Mouse (Mus musculus) stomach, postnatal 0 days (tissue): ENCODE measurements around the gene Cox10. TPM values are rescaled to one million over a fixed set of nuclear protein-coding genes. Genes with fewer than 3 reads are reported as not detected.
A peak's percentile ranks its signal among the peaks of the same experiment; 100 is the strongest.

Experiments used
- ATAC-seq: fragments of 200-750 bp; cut with Nextera tagmentation; 2 replicates; pipeline ENCODE4 v1.8.0; 2017; ENCODE audit not compliant: low FRiP score, low TSS enrichment
- DNase-seq: peaks from one replicate; pipeline ENCODE4 v3.0.0-alpha.2; 2016; ENCODE audit warnings: low spot score
- H3K27ac ChIP-seq: fragments of 300-500 bp; sonication (generic); replicated peaks from 2 replicates; pipeline ENCODE4 v1.5.1; 2014; ENCODE audit warnings: mild to moderate bottlenecking, control low read depth
- H3K27me3 ChIP-seq: fragments of 300-500 bp; sonication (generic); 2 replicates; pipeline ENCODE4 v1.6.1; 2014; ENCODE audit warnings: low read length; ENCODE audit not compliant: control insufficient read depth, insufficient read depth
- H3K36me3 ChIP-seq: fragments of 300-500 bp; sonication (generic); 2 replicates; pipeline ENCODE4 v1.6.1; 2014; ENCODE audit warnings: low read length, mixed read lengths; ENCODE audit not compliant: control insufficient read depth, insufficient read depth
- H3K4me1 ChIP-seq: fragments of 300-500 bp; sonication (generic); replicated peaks from 2 replicates; pipeline ENCODE4 v1.6.1; 2014; ENCODE audit warnings: antibody characterized with exemption; ENCODE audit not compliant: control insufficient read depth, insufficient read depth
- H3K4me2 ChIP-seq: fragments of 300-500 bp; sonication (generic); replicated peaks from 2 replicates; pipeline ENCODE4 v1.6.1; 2014; ENCODE audit warnings: low read depth, mild to moderate bottlenecking, control low read depth, moderate library complexity
- H3K4me3 ChIP-seq: fragments of 300-500 bp; sonication (generic); 2 replicates; pipeline ENCODE4 v1.5.1; 2014; ENCODE audit warnings: low read depth, low read length, control low read depth
- H3K9ac ChIP-seq: fragments of 300-500 bp; sonication (generic); 2 replicates; pipeline ENCODE4 v1.6.1; 2014; ENCODE audit warnings: mild to moderate bottlenecking, low read length, control low read depth, mixed read lengths
- H3K9me3 ChIP-seq: fragments of 300-500 bp; sonication (generic); 2 replicates; pipeline ENCODE4 v1.6.1; 2016; ENCODE audit warnings: low read length; ENCODE audit not compliant: control insufficient read depth
- CTCF ChIP-seq: IDR thresholded peaks from 2 replicates; pipeline ENCODE4 v1.5.1; 2016; ENCODE audit warnings: antibody characterized with exemption, low read depth, mild to moderate bottlenecking, moderate library complexity
- EP300 ChIP-seq: optimal IDR thresholded peaks from 2 replicates; pipeline ENCODE3; 2016; ENCODE audit warnings: antibody characterized with exemption
- WGBS: fragments of 180-500 bp; shearing (Covaris S2); extraction: QIAGEN DNeasy Blood & Tissue Kit; methylation state at CpG from one replicate; pipeline ENCODE4 v1.1.7; 2014; 5-methylcytosine and 5-hydroxymethylcytosine counted together
- polyA plus RNA-seq: library from polyadenylated mRNA; unstranded; fragments of >200 nt; fragmentation: Nextera tagmentation; extraction: Ambion mirVana; gene quantifications from 2 replicates; pipeline ENCODE4 v1.2.1, GENCODE M21; 2015

The Cox10 gene
- polyA plus RNA-seq, 1 experiment from 2014 or later = 16.9 TPM

- ATAC-seq (peak; percentile 3; the same call in 1 of the 2 replicates), DNase-seq (no peak)
- peaks cover 4% of the 10 kb centered on the region for H3K4me1 ChIP-seq
- no peaks in the 10 kb centered on the region for H3K27me3 ChIP-seq
- TF ChIP-seq CTCF = no peak
- TF ChIP-seq EP300 = no peak
- peak overlapping the region; percentile 61; the same call in 1 of the 2 replicates for H3K27ac ChIP-seq
- H3K4me2 ChIP-seq = peak overlapping the region; percentile 71
- H3K9ac ChIP-seq = peak overlapping the region; percentile 38; the same call in 1 of the 2 replicates
- peak overlapping the region; percentile 37 for H3K4me3 ChIP-seq
- no peaks in the 10 kb centered on the region for H3K9me3 ChIP-seq
- no peaks in the 10 kb centered on the region for H3K36me3 ChIP-seq
- 28% methylated on average over 4 of the region's 4 CpGs for WGBS
These were observed 165.3 kb downstream of the Cox10 start for GRCm38 (mm10) chr11:63913936-63914335.

Other genes with a start within 250 kb of the Cox10 start
- 6.9 and 8.3 TPM in 2 replicates for gene Hs3st3b1, start 157.2 kb downstream of the Cox10 start, polyA plus RNA-seq